Mouse (Mus musculus) erythroblast, embryonic 14.5 days (primary cell): ENCODE results near the gene Susd3.

Experiments
- GATA1 ChIP-seq: IDR thresholded peaks from 2 replicates; pipeline ENCODE4 v1.6.1; 2012; ENCODE audit warnings: low read length, inconsistent platforms, mixed read lengths
- TAL1 ChIP-seq: IDR thresholded peaks from 3 replicates; pipeline ENCODE4 v1.6.1; 2012; ENCODE audit warnings: low read length, inconsistent platforms, mixed read lengths

DNA sequence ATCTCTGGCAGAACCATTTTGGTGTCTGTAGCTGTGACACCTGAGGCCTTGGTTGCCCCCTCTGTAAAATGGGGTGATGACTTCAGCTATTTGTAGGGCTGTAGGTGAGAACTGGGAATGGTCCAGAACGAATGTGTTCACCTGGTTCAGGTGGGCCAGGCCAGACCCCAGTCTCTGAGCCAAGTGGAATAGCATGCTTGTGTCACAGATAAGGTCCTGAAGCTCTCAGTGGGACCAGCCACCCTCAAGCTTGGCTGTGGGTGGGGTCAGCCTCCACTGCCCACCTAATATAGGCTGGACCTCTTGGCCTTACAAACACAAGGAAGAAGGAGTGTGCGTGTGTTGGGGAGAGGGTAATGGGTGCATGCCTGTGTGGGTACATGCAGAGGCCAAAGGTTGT is 42.2 kb downstream of the Susd3 start:
- TF ChIP-seq GATA1 (no peak), TAL1 (no peak)
